Mouse (Mus musculus) hindbrain, embryonic 13.5 days (tissue): ENCODE results near the gene Osbpl8. TPM values are rescaled to one million over a fixed set of nuclear protein-coding genes. Genes with fewer than 3 reads are reported as not detected.

ENCODE experiments used
- ATAC-seq: fragments of 200-750 bp; cut with Nextera tagmentation; 2 replicates; pipeline ENCODE4 v1.8.0; 2017; ENCODE audit warnings: moderate TSS enrichment; ENCODE audit not compliant: low FRiP score
- H3K27ac ChIP-seq: fragments of 300-500 bp; sonication (generic); 2 replicates; pipeline ENCODE4 v1.5.1; 2015; ENCODE audit warnings: inconsistent platforms, mild to moderate bottlenecking, moderate library complexity
- H3K27me3 ChIP-seq: fragments of 300-500 bp; sonication (generic); 2 replicates; pipeline ENCODE4 v1.6.1; 2015; ENCODE audit warnings: mild to moderate bottlenecking, inconsistent platforms
- H3K36me3 ChIP-seq: fragments of 300-500 bp; sonication (generic); 2 replicates; pipeline ENCODE4 v1.6.1; 2015; ENCODE audit warnings: mild to moderate bottlenecking, inconsistent platforms
- H3K4me1 ChIP-seq: fragments of 300-500 bp; sonication (generic); replicated peaks from 2 replicates; pipeline ENCODE4 v1.6.1; 2015; ENCODE audit warnings: inconsistent platforms
- H3K4me2 ChIP-seq: fragments of 300-500 bp; sonication (generic); 2 replicates; pipeline ENCODE4 v1.6.1; 2015; ENCODE audit warnings: inconsistent platforms, mild to moderate bottlenecking, moderate library complexity
- H3K4me3 ChIP-seq: fragments of 300-500 bp; sonication (generic); 2 replicates; pipeline ENCODE4 v1.5.1; 2015; ENCODE audit warnings: mild to moderate bottlenecking, inconsistent platforms
- H3K9ac ChIP-seq: fragments of 300-500 bp; sonication (generic); 2 replicates; pipeline ENCODE4 v1.6.1; 2015; ENCODE audit warnings: mild to moderate bottlenecking, inconsistent platforms
- H3K9me3 ChIP-seq: fragments of 300-500 bp; sonication (generic); 2 replicates; pipeline ENCODE4 v1.6.1; 2016; ENCODE audit warnings: inconsistent platforms
- WGBS: fragments of 180-500 bp; shearing (Covaris S2); methylation state at CpG from one replicate; pipeline ENCODE4 v1.1.7; 2015; 5-methylcytosine and 5-hydroxymethylcytosine counted together
- polyA plus RNA-seq: library from polyadenylated mRNA; unstranded; fragments of >200 nt; fragmentation: Nextera tagmentation; extraction: Ambion mirVana; gene quantifications from 2 replicates; pipeline ENCODE4 v1.2.1, GENCODE M21; 2015

Gene Osbpl8
- polyA plus RNA-seq, 1 experiment from 2014 or later = 17.7 TPM

DNA sequence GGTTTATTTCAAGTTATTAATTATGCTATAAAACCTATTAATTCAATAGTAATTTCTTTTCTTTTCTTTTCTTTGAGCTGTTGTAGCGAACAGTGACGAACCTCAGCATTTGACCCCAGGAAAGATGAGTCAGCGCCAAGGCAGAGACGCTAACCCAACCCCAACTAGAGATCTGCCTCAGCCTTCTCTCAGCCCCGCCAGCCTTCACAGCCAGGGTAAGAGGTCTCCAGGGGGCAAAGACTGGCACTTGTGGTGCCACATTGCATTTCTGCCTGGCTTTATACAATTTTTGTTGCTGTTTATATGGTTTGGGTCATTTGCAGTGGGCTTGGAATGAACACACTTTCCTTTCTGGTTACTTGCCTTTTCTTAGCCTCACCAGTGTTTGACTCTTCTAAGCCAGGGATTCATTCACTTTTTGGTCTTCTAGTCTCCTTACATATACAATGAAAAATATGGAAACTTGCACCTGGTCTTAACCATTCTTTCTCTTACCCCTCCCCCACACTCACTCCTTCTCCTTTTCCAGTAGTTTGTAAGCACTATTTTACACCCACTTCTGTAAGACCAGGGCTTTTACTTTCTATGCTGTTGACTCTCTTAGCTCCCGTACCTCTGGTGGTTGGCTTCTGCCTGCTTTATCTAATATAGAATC is 69.1 kb downstream of the Osbpl8 start:
- H3K4me1 ChIP-seq = no peaks in the 10 kb centered on the region
- no peak overlapping the region for H3K9ac ChIP-seq
- 79% methylated on average over 6 of the region's 6 CpGs for WGBS
- no peak overlapping the region for H3K4me2 ChIP-seq
- no peaks in the 10 kb centered on the region; the same call in 1 of the 2 replicates for H3K36me3 ChIP-seq
- no peak for ATAC-seq
- H3K4me3 ChIP-seq = no peak overlapping the region
- H3K27ac ChIP-seq = no peak overlapping the region
- H3K9me3 ChIP-seq = no peaks in the 10 kb centered on the region
- no peaks in the 10 kb centered on the region for H3K27me3 ChIP-seq

GRCm38 (mm10) chr10:111234450-111235288 is 70.1 kb downstream of the Osbpl8 start:
- Histone ChIP-seq H3K27me3 (no peaks in the 10 kb centered on the region), H3K4me2 (no peak overlapping the region), H3K9ac (no peak overlapping the region), H3K4me1 (no peaks in the 10 kb centered on the region), H3K9me3 (no peaks in the 10 kb centered on the region), H3K36me3 (no peaks in the 10 kb centered on the region), H3K4me3 (no peak overlapping the region), H3K27ac (no peak overlapping the region)
- ATAC-seq = no peak
- 86% methylated on average over 6 of the region's 6 CpGs for WGBS

- ATAC-seq = no peak
- no peaks in the 10 kb centered on the region for H3K27me3 ChIP-seq
- no peaks in the 10 kb centered on the region for H3K36me3 ChIP-seq
- no peaks in the 10 kb centered on the region for H3K9me3 ChIP-seq
- H3K9ac ChIP-seq = no peak overlapping the region
- 94% methylated on average over 6 of the region's 6 CpGs for WGBS
- no peaks in the 10 kb centered on the region for H3K4me1 ChIP-seq
- H3K4me2 ChIP-seq = no peak overlapping the region
- H3K27ac ChIP-seq = no peak overlapping the region
- H3K4me3 ChIP-seq = no peak overlapping the region
Observed at GRCm38 (mm10) chr10:111235289-111235570, 70.7 kb downstream of the Osbpl8 start.

GRCm38 (mm10) chr10:111237434-111237833 is 72.9 kb downstream of the Osbpl8 start:
- WGBS = 86% methylated on average over 5 of the region's 5 CpGs
- Histone ChIP-seq H3K4me1 (no peaks in the 10 kb centered on the region), H3K4me3 (no peak overlapping the region), H3K36me3 (no peaks in the 10 kb centered on the region), H3K9ac (no peak overlapping the region), H3K27me3 (no peaks in the 10 kb centered on the region), H3K9me3 (no peaks in the 10 kb centered on the region), H3K27ac (no peak overlapping the region), H3K4me2 (no peak overlapping the region)
- ATAC-seq = no peak

- Histone ChIP-seq H3K9ac (no peak overlapping the region), H3K4me2 (no peak overlapping the region), H3K4me1 (no peaks in the 10 kb centered on the region), H3K4me3 (no peak overlapping the region), H3K27ac (no peak overlapping the region), H3K36me3 (no peaks in the 10 kb centered on the region), H3K9me3 (no peaks in the 10 kb centered on the region), H3K27me3 (no peaks in the 10 kb centered on the region)
- 79% methylated on average over 7 of the region's 7 CpGs for WGBS
- ATAC-seq = no peak
Observed at GRCm38 (mm10) chr10:111242677-111243076, 78.1 kb downstream of the Osbpl8 start.

- H3K4me1 ChIP-seq = peaks cover 7% of the 10 kb centered on the region; the same call in 1 of the 2 replicates
- H3K36me3 ChIP-seq = no peaks in the 10 kb centered on the region
- no peaks in the 10 kb centered on the region for H3K27me3 ChIP-seq
- peak overlapping the region; percentile 79 for H3K27ac ChIP-seq
- no peak for ATAC-seq
- H3K9ac ChIP-seq = peak overlapping the region; percentile 60; the same call in 1 of the 2 replicates
- WGBS = 65% methylated on average over 4 of the region's 4 CpGs
- peak overlapping the region; percentile 37 for H3K4me2 ChIP-seq
- H3K9me3 ChIP-seq = no peaks in the 10 kb centered on the region
- peak overlapping the region; percentile 30; the same call in 1 of the 2 replicates for H3K4me3 ChIP-seq
Observed at GRCm38 (mm10) chr10:111247609-111248008, 83.1 kb downstream of the Osbpl8 start.

DNA sequence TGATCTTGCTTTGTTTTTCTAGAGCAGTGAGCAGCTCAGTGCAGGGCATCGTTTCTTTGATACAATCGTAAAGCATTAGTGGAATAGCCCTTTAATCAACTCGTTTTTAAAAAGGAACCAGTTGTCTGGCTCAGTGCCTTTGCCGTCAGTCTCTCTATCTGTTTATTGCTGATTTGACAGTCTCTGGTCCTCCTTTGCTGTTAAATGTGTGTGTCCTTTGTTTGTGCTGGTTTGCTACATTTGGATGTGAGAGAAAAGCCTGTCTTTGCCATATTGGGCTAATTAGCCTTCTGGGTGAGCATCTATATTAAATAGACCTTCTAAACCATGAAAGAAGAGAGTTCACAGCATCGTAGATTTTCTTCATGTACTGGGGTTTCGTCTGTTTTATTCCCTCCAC is 83.6 kb downstream of the Osbpl8 start:
- ATAC-seq = no peak; the same call in 1 of the 2 replicates
- 36% methylated on average over 6 of the region's 6 CpGs for WGBS
- Histone ChIP-seq H3K9me3 (no peaks in the 10 kb centered on the region), H3K9ac (peak overlapping the region; percentile 60), H3K4me2 (peak overlapping the region; percentile 37), H3K4me1 (peaks cover 7% of the 10 kb centered on the region; the same call in 1 of the 2 replicates), H3K4me3 (peak overlapping the region; percentile 30), H3K27ac (peak overlapping the region; percentile 79), H3K36me3 (no peaks in the 10 kb centered on the region), H3K27me3 (no peaks in the 10 kb centered on the region)

DNA sequence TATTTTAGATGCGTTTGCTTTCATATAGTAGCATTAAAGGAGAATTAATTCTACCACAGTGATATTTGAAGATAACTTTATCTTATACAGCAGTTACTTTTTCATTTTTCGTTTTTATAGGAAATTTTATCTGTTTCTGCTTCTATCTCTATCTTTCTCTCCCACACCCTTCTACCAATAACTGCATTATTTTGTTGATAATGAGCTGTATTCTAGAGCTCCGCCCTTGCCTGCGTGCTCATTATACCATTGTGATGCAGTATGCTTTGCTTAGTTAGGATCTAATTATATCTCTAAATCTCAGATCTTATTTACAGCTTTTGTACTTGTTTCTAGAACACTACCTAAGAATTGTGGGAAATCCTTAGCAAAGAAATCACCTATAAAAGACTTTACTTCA is 85.6 kb downstream of the Osbpl8 start:
- 85% methylated on average over 4 of the region's 4 CpGs for WGBS
- Histone ChIP-seq H3K4me3 (no peak overlapping the region), H3K36me3 (0 out of 2 replicates have a peak, but pooled peaks cover under 1% of the 10 kb centered on the region), H3K9me3 (no peaks in the 10 kb centered on the region), H3K4me1 (peaks cover 7% of the 10 kb centered on the region; the same call in 1 of the 2 replicates), H3K9ac (no peak overlapping the region), H3K27ac (no peak overlapping the region), H3K27me3 (no peaks in the 10 kb centered on the region), H3K4me2 (peak overlapping the region; percentile 37)
- no peak for ATAC-seq

DNA sequence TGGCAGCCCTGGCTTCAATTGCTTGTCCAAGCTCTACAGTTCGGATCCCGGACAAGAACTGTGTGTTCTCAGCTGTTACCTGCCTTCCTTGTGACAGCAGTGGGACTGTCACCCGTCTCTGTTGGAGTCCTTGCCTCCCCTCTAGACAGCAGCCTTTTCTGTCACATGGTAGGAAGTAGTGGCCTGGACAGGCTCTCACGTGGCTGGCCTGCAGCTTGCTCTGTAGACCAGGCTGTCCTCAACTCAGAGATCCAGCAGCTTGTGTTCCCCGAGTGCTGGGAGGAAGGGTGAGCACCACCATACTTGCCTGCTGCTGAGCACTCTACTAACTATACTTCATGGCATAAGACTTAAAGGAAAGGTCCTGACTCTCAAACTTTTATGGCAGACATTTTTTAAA is 87.1 kb downstream of the Osbpl8 start:
- Histone ChIP-seq H3K9me3 (no peaks in the 10 kb centered on the region), H3K4me1 (peaks cover 7% of the 10 kb centered on the region; the same call in 1 of the 2 replicates), H3K9ac (no peak overlapping the region), H3K4me2 (no peak overlapping the region), H3K36me3 (0 out of 2 replicates have a peak, but pooled peaks cover 5% of the 10 kb centered on the region), H3K27me3 (no peaks in the 10 kb centered on the region), H3K4me3 (no peak overlapping the region), H3K27ac (no peak overlapping the region)
- WGBS = 76% methylated on average over 5 of the region's 5 CpGs
- ATAC-seq = no peak

DNA sequence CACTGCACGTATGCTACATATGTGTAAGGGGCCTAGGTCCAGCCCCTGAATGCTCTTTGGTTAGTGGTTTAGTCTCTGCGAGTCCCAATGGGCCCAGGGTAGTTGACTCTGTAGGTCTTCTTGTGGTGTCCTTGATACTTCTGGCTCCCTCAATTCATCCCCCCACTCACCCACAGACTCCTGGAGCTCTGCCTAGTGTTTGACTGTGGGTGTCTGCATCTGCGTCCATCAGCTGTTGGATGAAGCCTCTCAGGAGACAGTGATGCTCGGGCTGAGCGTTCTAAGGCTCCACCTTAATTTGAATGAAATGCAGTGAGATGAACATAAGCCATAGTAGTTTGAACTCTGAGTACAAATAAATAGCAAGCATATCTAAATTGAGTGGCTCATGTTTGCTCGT is 90.7 kb downstream of the Osbpl8 start:
- Histone ChIP-seq H3K4me3 (no peak overlapping the region), H3K27me3 (no peaks in the 10 kb centered on the region), H3K9me3 (no peaks in the 10 kb centered on the region), H3K27ac (no peak overlapping the region), H3K9ac (no peak overlapping the region), H3K4me1 (no peaks in the 10 kb centered on the region), H3K4me2 (no peak overlapping the region), H3K36me3 (0 out of 2 replicates have a peak, but pooled peaks cover 10% of the 10 kb centered on the region)
- no peak; the same call in 1 of the 2 replicates for ATAC-seq
- WGBS = 93% methylated on average over 6 of the region's 6 CpGs

DNA sequence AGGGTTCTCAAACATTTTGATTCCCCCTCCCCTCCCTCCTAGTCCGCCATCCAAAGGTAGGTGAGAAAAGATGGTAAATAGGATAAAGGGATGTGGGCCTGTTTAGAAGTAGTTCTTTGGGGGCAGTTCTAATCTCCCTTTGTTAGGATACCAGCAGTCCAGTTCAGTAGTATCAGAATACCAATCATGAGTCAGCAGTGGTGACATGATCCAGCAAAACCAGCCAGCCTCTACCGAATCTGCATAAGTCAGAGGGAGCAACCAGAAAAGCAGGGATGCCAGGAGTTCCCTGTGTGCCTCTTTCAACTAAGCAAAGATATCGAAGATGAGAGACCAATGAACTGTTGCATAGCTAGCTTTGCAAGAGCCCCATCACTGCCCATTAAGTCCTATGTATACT is 91.6 kb downstream of the Osbpl8 start:
- no peaks in the 10 kb centered on the region for H3K9me3 ChIP-seq
- WGBS = 90% methylated on average over 3 of the region's 3 CpGs
- no peaks in the 10 kb centered on the region for H3K4me1 ChIP-seq
- H3K4me3 ChIP-seq = no peak overlapping the region
- H3K9ac ChIP-seq = no peak overlapping the region
- H3K27me3 ChIP-seq = no peaks in the 10 kb centered on the region
- 0 out of 2 replicates have a peak, but pooled peaks cover 10% of the 10 kb centered on the region for H3K36me3 ChIP-seq
- ATAC-seq = no peak
- no peak overlapping the region for H3K4me2 ChIP-seq
- H3K27ac ChIP-seq = no peak overlapping the region

GRCm38 (mm10) chr10:111257358-111257757 is 92.8 kb downstream of the Osbpl8 start:
- ATAC-seq = no peak
- Histone ChIP-seq H3K36me3 (0 out of 2 replicates have a peak, but pooled peaks cover 10% of the 10 kb centered on the region), H3K4me3 (no peak overlapping the region), H3K4me2 (no peak overlapping the region), H3K9ac (no peak overlapping the region), H3K27ac (no peak overlapping the region), H3K4me1 (no peaks in the 10 kb centered on the region), H3K9me3 (no peaks in the 10 kb centered on the region), H3K27me3 (no peaks in the 10 kb centered on the region)
- 91% methylated on average over 3 of the region's 3 CpGs for WGBS
